Mouse (Mus musculus) embryonic facial prominence, embryonic 15.5 days (tissue): ENCODE measurements around the gene Cc2d1a. TPM values are rescaled to one million over a fixed set of nuclear protein-coding genes. Genes with fewer than 3 reads are reported as not detected.
A peak's percentile ranks its signal among the peaks of the same experiment; 100 is the strongest.

ENCODE experiments used
- ATAC-seq: fragments of 200-750 bp; cut with Nextera tagmentation; 2 replicates; pipeline ENCODE4 v1.8.0; 2017; ENCODE audit warnings: low read depth, moderate TSS enrichment; ENCODE audit not compliant: insufficient number of reproducible peaks, low FRiP score, low TSS enrichment
- H3K27ac ChIP-seq: fragments of 300-500 bp; sonication (generic); replicated peaks from 2 replicates; pipeline ENCODE4 v1.5.1; 2015; ENCODE audit warnings: mild to moderate bottlenecking, inconsistent platforms
- H3K27me3 ChIP-seq: fragments of 300-500 bp; sonication (generic); 2 replicates; pipeline ENCODE4 v1.6.1; 2015; ENCODE audit warnings: inconsistent platforms
- H3K36me3 ChIP-seq: fragments of 300-500 bp; sonication (generic); 2 replicates; pipeline ENCODE4 v1.6.1; 2015; ENCODE audit warnings: mild to moderate bottlenecking, inconsistent platforms
- H3K4me1 ChIP-seq: fragments of 300-500 bp; sonication (generic); 2 replicates; pipeline ENCODE4 v1.6.1; 2015; ENCODE audit warnings: inconsistent platforms
- H3K4me2 ChIP-seq: fragments of 300-500 bp; sonication (generic); replicated peaks from 2 replicates; pipeline ENCODE4 v1.6.1; 2015; ENCODE audit warnings: mild to moderate bottlenecking, inconsistent platforms
- H3K4me3 ChIP-seq: fragments of 300-500 bp; sonication (generic); replicated peaks from 2 replicates; pipeline ENCODE4 v1.5.1; 2015; ENCODE audit warnings: mild to moderate bottlenecking, inconsistent platforms
- H3K9ac ChIP-seq: fragments of 300-500 bp; sonication (generic); 2 replicates; pipeline ENCODE4 v1.6.1; 2015; ENCODE audit warnings: inconsistent platforms
- H3K9me3 ChIP-seq: fragments of 300-500 bp; sonication (generic); replicated peaks from 2 replicates; pipeline ENCODE4 v1.6.1; 2016; ENCODE audit warnings: inconsistent platforms
- WGBS: fragments of 180-500 bp; shearing (Covaris S2); methylation state at CpG from one replicate; pipeline ENCODE4 v1.1.7; 2015; 5-methylcytosine and 5-hydroxymethylcytosine counted together
- polyA plus RNA-seq: library from polyadenylated mRNA; unstranded; fragments of >200 nt; fragmentation: Nextera tagmentation; extraction: Ambion mirVana; gene quantifications from 2 replicates; pipeline ENCODE4 v1.2.1, GENCODE M21; 2015

Cc2d1a gene
- polyA plus RNA-seq, 1 experiment from 2014 or later: 32.8 TPM

GRCm38 (mm10) chr8:84187065-84187755 is 39.5 kb upstream of the Cc2d1a start:
- Histone ChIP-seq H3K36me3 (no peaks in the 10 kb centered on the region), H3K4me1 (peaks cover 40% of the 10 kb centered on the region), H3K9me3 (no peaks in the 10 kb centered on the region), H3K27ac (peak overlapping the region; percentile 85), H3K9ac (peak overlapping the region; percentile 28), H3K4me3 (peak overlapping the region; percentile 39), H3K4me2 (peak overlapping the region; percentile 87), H3K27me3 (no peaks in the 10 kb centered on the region)
- ATAC-seq: no peak
- 3% methylated on average over 21 of the region's 21 CpGs for WGBS

- WGBS: under 1% methylated on average over 12 of the region's 12 CpGs
- peak overlapping the region; percentile 87 for H3K4me2 ChIP-seq
These were observed 38.8 kb upstream of the Cc2d1a start for GRCm38 (mm10) chr8:84186547-84186946.

DNA sequence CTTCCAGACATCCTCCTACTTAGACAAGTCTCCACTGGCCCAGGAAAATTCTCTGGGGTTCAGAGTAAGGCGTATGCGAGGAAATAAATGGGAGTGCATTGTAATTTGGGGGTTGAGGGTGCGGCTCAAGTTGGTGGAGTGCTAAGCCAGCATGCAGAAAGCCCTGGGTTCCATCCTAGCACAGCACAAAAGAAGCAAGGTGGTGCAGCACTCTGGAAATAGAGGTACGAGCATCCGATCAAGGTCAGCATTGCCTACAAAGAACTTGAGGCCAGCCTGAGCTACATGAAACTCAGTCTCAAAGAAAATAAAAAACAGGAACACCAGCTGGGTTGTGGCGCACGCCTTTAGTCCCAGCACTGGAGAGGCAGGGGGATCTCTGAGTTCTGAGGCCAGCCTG is 37.4 kb upstream of the Cc2d1a start, which contains the start of gene Nanos3:
Gene Nanos3 (minus strand): TSS at position 101 of the 400 bp plus-strand sequence.
- Histone ChIP-seq H3K36me3 (no peaks in the 10 kb centered on the region), H3K27me3 (no peaks in the 10 kb centered on the region), H3K4me1 (peaks cover 51% of the 10 kb centered on the region), H3K4me3 (peak within 1 kb of the TSS; percentile 71), H3K4me2 (peak within 1 kb of the TSS; percentile 85), H3K9ac (peak within 1 kb of the TSS; percentile 92), H3K9me3 (no peaks in the 10 kb centered on the region), H3K27ac (peak within 1 kb of the TSS; percentile 90)
- no peak for ATAC-seq
- 89% methylated on average over 7 of the region's 7 CpGs for WGBS

More at GRCm38 (mm10) chr8:84186547-84186946, 38.8 kb upstream of the Cc2d1a start:
- Histone ChIP-seq H3K27ac (peak overlapping the region; percentile 85), H3K27me3 (no peaks in the 10 kb centered on the region), H3K4me1 (peaks cover 40% of the 10 kb centered on the region), H3K9me3 (no peaks in the 10 kb centered on the region), H3K4me3 (peak overlapping the region; percentile 39), H3K36me3 (no peaks in the 10 kb centered on the region), H3K9ac (peak overlapping the region; percentile 28)
- ATAC-seq: peak; percentile 22; the same call in 1 of the 2 replicates

- peak overlapping the region; percentile 85 for H3K4me2 ChIP-seq
- peaks cover 58% of the 10 kb centered on the region for H3K4me1 ChIP-seq
- no peak; the same call in 1 of the 2 replicates for ATAC-seq
- peak overlapping the region; percentile 71 for H3K4me3 ChIP-seq
- peak overlapping the region; percentile 92 for H3K9ac ChIP-seq
- WGBS: 13% methylated on average over 21 of the region's 21 CpGs
- H3K36me3 ChIP-seq: no peaks in the 10 kb centered on the region
- no peaks in the 10 kb centered on the region for H3K9me3 ChIP-seq
- no peaks in the 10 kb centered on the region for H3K27me3 ChIP-seq
- H3K27ac ChIP-seq: peak overlapping the region; percentile 90
These were observed 36.6 kb upstream of the Cc2d1a start for GRCm38 (mm10) chr8:84184085-84185043.

- Histone ChIP-seq H3K4me2 (peak overlapping the region; percentile 85), H3K9ac (peak overlapping the region; percentile 92), H3K9me3 (no peaks in the 10 kb centered on the region), H3K27ac (peak overlapping the region; percentile 90), H3K4me3 (peak overlapping the region; percentile 71), H3K27me3 (no peaks in the 10 kb centered on the region), H3K4me1 (peaks cover 59% of the 10 kb centered on the region), H3K36me3 (0 out of 2 replicates have a peak, but pooled peaks cover 2% of the 10 kb centered on the region)
- ATAC-seq: peak; percentile 26; the same call in 1 of the 2 replicates
- WGBS: under 1% methylated on average over 77 of the region's 87 CpGs
These were observed 35.7 kb upstream of the Cc2d1a start for GRCm38 (mm10) chr8:84183261-84184084.

DNA sequence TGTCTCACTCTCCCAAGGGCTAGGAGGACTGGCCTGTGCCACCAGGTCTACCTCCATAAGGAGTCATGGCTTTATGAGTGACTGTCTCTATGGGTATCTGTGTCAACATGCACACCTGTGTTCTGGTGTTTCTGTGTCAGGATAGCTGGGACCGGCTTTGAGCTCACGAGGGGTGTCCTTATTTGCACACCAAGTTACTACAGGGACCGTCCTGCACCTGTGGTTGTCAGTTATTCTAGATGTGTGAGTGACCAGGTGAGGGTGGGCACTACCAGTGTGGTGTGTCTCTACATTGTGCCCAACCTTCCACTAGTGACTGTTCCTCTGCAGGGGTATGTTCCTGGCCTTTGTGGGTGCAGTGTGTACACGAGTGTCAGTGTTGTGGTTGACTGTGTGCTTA is 35.1 kb upstream of the Cc2d1a start:
- peak overlapping the region; percentile 71 for H3K4me3 ChIP-seq
- H3K4me1 ChIP-seq: peaks cover 59% of the 10 kb centered on the region
- H3K36me3 ChIP-seq: 0 out of 2 replicates have a peak, but pooled peaks cover 3% of the 10 kb centered on the region
- H3K9ac ChIP-seq: peak overlapping the region; percentile 92; the same call in 1 of the 2 replicates
- no peaks in the 10 kb centered on the region for H3K9me3 ChIP-seq
- peak overlapping the region; percentile 90 for H3K27ac ChIP-seq
- 42% methylated on average over 4 of the region's 4 CpGs for WGBS
- H3K27me3 ChIP-seq: no peaks in the 10 kb centered on the region
- ATAC-seq: no peak
- H3K4me2 ChIP-seq: peak overlapping the region; percentile 85

DNA sequence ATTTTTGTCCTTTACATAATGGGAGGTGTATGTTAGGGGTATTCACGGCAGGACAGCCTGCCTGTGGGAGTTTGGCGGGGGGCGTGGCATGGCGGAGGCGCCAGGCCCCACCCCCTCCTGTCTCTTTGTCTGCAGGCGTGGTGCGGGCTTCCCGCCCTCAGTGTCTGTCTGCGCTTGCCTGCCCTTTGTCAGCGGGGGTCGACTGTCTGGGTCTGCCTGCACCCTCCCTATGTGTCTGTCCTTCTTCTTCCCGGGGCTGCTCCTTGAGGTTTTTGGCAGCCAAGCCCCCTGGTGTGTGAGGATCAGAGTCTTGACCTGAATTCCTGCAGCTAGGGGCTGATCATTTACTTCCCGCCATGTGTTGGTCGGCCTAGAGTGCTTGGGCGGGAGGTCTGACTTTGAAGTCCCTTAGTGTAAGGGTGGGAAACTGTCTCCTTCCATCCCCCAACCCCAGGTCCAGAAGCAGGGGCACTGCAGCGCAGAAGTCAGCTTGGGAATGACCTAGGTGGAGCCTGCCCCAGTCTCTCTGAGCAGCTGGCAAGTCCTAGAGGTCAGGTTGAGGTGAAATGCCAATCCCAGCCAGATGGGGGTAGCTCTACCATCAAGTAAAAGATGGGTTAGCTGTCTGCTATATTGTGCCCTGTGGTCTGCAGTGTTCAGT is 32.9 kb upstream of the Cc2d1a start:
- Histone ChIP-seq H3K27me3 (no peaks in the 10 kb centered on the region), H3K9ac (0 out of 2 replicates have a peak overlapping the region, but pooled peaks have one; percentile 18), H3K27ac (peak overlapping the region; percentile 63; the same call in 1 of the 2 replicates), H3K4me1 (peaks cover 57% of the 10 kb centered on the region), H3K9me3 (no peaks in the 10 kb centered on the region), H3K4me2 (peak overlapping the region; percentile 40), H3K36me3 (0 out of 2 replicates have a peak, but pooled peaks cover 3% of the 10 kb centered on the region), H3K4me3 (peak overlapping the region; percentile 23)
- WGBS: 3% methylated on average over 16 of the region's 16 CpGs
- peak; percentile 44; the same call in 1 of the 2 replicates for ATAC-seq

DNA sequence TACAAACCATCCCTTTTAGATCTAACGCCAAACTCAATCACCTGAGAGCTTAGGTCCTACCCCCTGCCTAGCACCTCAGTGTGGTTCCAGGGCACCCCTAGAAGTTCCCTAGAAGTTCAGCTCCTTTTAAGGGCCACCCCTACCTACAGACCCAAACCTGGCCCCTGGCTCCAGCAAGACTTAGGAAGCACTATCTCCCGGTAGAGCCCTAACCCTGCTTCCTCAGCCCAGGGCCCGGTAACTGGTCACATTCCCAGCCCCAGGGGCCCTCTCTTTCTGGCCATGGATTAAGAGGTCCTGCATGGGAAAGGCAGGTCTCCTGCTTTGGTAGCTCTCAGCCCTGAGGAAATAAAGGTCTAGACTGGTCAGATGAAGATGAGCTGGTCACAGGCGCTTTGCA is 32.2 kb upstream of the Cc2d1a start:
- Histone ChIP-seq H3K4me3 (peak overlapping the region; percentile 23), H3K27ac (peak overlapping the region; percentile 28; the same call in 1 of the 2 replicates), H3K9me3 (no peaks in the 10 kb centered on the region), H3K27me3 (no peaks in the 10 kb centered on the region), H3K4me1 (peaks cover 56% of the 10 kb centered on the region), H3K9ac (0 out of 2 replicates have a peak overlapping the region, but pooled peaks have one; percentile 18), H3K4me2 (peak overlapping the region; percentile 40), H3K36me3 (peaks cover 9% of the 10 kb centered on the region; the same call in 1 of the 2 replicates)
- 18% methylated on average over 4 of the region's 4 CpGs for WGBS
- no peak for ATAC-seq

DNA sequence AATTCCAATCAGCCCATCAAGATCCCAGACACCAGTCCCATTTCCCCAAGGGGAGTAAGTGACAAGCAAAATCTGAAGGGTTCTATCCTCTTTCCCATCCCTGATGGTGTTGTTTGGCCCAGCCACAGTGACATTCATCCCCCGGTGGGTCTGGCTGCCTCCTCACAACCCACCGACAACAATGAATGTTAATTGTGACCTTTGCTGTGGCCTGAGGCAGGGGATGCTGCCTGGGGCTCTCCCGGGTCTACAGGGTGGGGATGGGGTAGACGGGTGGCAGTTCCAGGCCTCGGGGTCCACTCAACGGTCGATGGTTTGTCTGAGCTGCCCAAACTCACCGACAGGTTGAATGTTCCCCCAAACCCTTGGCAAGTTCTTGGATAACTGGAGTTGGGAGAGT is 30.9 kb upstream of the Cc2d1a start:
- WGBS: 76% methylated on average over 8 of the region's 8 CpGs
- H3K9ac ChIP-seq: no peak overlapping the region
- no peak overlapping the region for H3K4me2 ChIP-seq
- H3K4me3 ChIP-seq: no peak overlapping the region
- peaks cover 45% of the 10 kb centered on the region for H3K4me1 ChIP-seq
- ATAC-seq: no peak
- no peaks in the 10 kb centered on the region for H3K27me3 ChIP-seq
- H3K36me3 ChIP-seq: peaks cover 11% of the 10 kb centered on the region; the same call in 1 of the 2 replicates
- H3K27ac ChIP-seq: no peak overlapping the region
- no peaks in the 10 kb centered on the region for H3K9me3 ChIP-seq

DNA sequence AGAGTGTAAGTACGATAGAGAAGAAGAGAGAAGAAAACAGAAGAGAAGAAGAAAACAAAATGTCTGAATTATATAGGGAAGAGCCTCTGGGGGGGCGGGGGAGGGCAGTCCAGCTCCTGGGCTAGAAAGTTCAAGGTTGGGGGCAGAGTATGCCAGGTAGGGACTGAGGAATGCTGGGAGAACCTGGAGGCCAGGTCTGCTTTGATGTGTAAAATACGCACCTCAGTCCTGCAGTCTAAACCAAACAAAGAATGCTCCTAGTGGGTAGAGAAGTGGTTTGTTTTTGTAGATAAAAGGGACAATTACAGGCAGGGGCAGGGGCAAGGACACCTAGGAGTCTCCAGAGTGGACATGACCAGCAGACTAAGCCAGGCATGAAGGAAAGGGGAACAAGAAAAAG is 29.7 kb upstream of the Cc2d1a start:
- H3K36me3 ChIP-seq: peaks cover 20% of the 10 kb centered on the region
- peaks cover 37% of the 10 kb centered on the region for H3K4me1 ChIP-seq
- 88% methylated on average over 3 of the region's 3 CpGs for WGBS

More for the DNA sequence above, 29.7 kb upstream of the Cc2d1a start:
- H3K27ac ChIP-seq: no peak overlapping the region
- no peak overlapping the region for H3K9ac ChIP-seq
- no peak overlapping the region for H3K4me2 ChIP-seq
- H3K4me3 ChIP-seq: no peak overlapping the region
- H3K9me3 ChIP-seq: no peaks in the 10 kb centered on the region
- H3K27me3 ChIP-seq: no peaks in the 10 kb centered on the region
- ATAC-seq: no peak
